Mouse (Mus musculus) layer of hippocampus, postnatal 25 days (tissue): ENCODE measurements around the gene Ap4e1. TPM values are rescaled to one million over a fixed set of nuclear protein-coding genes. Genes with fewer than 3 reads are reported as not detected.
"Not testable (repeated sequence)": the region's sequence is repeated elsewhere in the genome, so short reads cannot be mapped to it uniquely, and the experiment has no call there.

Experiments
- DNase-seq, 2 experiments: peaks; one replicate each; pipeline ENCODE4 v3.0.0; 2022; ENCODE audit warnings: mixed read lengths in 2 of 2, low spot score in 1 of 2; ENCODE audit errors: extremely low spot score in 1 of 2
- microRNA-seq, 2 experiments: library from miRNA; unstranded; fragments of <30 nt; microRNA quantifications; one replicate each; pipeline ENCODE4 v1.2.0; 2021
- total RNA-seq, 2 experiments: library from RNA; stranded (reverse); gene quantifications; 2 replicates each; pipeline ENCODE4 v1.2.3; 2021

Ap4e1 gene
- total RNA-seq, 2 experiments from 2014 or later, result 9.9 to 15.0 TPM

DNA sequence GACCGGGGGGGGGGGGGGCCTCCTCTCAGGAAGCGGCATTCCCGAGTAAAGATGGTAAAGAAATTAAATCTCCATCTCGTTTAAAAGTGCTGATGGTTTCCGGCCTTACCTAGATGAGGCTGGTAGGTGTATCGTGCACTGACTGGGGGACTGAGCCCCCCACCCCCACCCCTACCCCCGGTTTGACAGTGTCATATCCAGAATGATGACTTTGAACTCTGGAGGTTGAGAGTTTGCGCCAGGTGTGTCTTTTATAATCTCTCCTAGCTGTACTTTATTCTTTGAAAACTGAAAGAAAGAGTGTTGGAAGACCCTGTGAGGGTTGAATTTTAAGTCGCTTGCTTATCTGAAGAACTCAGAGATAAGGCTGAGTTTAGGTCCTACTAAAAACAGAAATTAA is 62.4 kb downstream of the Ap4e1 start:
- DNase-seq, result no peak

DNA sequence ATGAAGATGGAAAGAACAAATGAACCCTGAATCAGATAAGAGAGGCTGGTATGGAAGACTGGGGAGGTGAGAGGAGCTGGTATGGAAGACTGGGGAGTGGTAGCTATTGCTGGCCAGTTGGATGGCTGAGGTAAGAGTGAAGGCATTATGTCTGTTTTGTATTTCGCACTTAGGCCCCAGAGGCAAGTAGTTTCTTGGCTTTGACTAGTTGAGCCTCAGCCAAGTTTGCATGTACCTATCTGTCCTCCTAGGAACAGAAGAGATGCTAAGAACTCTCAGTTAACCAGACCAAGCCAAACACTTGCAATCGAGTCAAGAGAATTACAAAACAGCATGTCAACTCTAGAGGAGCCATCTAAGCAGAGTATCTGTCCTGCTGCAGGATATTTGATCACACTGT is 65.6 kb downstream of the Ap4e1 start:
- no peak for DNase-seq

DNA sequence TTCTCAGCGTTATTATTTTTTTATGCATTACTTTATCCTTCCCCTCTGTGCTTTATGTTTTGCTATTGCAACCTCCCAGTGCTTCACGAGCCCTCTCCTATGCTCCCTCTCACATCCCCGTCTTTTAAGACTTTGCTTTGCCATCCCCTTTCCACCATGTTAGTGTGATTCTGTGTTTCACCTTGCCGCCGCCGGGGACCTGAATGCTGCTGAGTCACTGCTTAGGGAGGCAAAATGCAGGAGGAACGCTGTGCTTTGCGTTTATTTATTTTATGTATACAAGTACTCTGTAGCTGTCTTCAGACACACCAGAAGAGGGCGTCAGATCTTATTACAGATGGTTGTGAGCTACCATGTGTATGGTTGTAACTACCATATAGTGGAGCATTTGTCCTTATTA is 69.1 kb downstream of the Ap4e1 start:
- no peak for DNase-seq

DNA sequence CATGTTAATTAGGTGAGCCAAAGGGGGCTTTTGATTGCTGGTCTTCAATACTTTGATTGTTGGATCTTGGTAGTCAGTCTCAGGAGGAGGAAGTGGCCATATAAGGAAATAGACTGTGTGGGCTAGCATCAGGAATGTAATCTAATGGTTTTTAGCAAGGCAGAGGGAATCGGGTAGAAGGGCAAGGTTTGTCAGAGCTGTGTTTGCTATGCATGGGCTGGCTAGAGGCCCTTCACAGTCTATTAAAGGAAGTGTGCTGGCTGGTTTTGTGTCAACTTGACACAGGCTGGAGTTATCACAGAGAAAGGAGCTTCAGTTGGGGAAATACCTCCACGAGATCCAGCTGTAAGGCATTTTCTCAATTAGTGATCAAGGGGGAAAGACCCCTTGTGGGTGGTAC is 70.5 kb downstream of the Ap4e1 start:
- not testable (repeated sequence) for DNase-seq

DNA sequence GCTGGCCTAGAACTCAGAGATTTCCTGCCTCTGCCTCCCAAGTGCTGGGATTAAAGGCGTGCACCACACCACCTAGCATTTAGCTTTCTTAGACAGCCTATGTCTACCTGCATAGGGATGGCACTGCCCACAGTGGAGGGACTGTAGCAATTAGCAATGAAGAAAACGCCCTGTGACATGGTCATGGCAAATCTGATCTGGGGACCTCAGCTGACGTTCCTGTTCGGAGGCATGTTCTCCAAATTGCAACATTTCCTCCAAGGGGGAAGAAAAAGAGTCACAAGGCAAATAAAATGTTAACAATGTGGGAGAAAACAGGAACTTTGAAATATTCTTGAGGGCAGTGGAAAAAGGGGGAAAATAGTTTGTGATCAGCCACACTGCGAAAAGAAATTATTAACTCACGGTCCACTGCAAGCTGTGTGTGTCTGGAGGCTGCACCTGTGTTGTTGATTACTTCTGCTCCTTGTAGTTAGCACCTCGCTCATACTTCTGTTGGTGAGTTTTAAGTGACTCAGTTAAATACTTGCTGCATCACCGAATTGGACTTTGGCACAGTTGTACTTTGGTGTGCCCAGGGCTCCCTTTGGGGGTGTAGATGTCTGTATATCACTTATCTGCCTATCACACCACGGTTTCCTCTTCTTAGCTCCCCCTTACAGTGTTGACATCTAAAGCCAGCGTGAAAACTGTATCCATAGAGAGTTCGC is 71.5 kb downstream of the Ap4e1 start:
- no peak for DNase-seq

DNA sequence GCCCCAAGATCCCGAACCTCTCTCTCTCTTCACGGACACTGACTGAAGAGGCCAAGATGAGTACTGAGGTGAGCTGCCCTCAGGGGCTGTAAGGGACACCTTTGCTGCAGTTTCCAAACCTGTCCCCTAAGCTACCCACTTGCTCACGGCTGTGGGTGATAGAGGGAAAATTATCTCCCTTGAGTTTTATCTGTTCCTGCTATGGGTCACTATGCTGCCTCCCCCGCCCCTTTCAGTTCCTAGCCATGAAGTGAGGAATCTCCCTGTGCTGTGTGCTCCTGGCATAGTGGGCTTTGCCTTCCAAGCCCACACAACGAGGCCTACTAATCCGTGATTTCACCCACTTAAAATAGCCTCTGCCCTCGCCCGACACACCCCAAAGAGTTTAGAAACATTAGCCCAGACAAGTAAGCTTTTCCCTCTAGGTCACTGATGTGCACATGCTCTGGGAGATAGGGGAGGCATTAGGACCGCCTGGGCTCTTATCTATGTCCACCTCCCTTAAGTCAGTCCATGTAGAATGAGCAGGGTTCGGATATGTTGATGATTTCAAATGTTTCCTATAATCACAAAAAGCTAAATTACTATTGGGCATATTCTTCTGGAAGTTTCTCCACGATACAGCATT is 72.2 kb downstream of the Ap4e1 start:
- DNase-seq, result no peak

DNA sequence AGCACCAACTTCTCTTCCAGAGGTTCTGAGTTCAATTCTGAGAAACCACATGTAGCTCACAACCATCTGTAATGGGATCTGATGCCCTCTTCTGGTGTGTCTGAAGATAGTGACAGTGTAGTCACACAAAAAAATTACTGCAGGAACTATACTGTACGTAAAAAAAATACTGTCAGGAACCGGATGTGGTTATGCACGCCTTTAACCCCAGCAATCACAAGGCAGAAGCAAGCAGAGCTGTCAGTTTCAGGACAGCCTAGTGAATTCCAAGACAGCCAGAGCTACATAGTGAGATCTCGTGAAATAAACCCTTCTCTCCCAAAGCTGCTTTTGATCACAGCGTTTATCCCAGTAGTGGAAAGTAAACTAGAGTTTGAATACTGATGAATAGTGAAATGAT is 77.7 kb downstream of the Ap4e1 start:
- DNase-seq, result no peak

DNA sequence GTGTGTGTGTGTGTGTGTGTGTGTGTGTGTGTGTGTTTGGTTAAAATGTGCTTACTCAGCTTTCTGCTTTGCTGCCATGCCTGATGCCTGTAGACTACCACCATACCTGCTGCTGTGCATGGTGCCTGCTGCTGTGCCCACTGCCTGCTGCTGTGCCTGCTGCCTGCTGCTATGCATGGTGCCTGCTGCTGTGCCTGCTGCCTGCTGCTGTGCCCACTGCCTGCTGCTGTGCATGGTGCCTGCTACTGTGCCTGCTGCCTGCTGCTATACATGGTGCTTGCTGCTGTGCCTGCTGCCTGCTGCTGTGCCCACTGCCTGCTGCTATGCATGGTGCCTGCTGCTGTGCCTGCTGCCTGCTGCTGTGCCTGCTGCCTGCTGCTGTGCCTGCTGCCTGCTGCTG is 81.6 kb downstream of the Ap4e1 start:
- DNase-seq, result not testable (repeated sequence)

DNA sequence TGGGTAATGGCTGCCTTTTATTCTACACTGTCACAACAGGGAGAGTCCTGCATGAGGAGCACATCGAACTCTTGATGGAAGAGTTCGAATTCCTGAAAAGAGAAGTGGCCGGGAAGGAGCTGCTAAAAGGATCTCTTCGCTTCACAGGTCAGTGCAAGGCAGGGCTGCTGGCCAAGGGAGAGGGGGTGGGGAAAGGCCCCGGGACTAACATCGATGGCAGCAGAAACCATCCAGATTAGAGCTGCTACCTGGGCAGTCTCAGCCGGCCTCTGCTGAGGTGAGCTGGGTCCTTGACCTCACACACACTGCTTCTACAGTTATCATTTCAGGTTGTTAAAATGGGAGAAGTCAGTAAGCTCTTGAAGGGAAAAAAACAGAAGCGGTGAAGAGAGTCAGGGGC is 83.5 kb downstream of the Ap4e1 start:
- DNase-seq, result no peak

DNA sequence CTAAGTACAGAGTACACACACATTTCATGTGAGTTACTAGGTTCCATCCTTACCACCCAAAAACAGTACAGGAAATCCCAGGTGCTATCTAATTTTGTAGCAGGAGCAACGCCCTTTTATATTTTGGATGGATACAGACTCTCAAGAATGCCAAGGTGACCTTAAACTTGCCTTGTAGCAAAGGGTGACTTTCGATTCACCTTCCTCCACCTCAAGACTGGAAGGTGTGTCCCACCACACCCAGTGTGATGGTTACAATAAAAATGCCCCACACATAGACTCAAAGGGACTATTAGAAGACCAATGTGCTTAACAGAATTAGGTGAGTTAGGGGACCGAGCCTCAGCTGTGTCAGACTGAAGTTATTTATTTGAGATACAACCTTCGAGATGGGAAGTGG is 100.5 kb downstream of the Ap4e1 start:
- no peak for DNase-seq

Small RNAs within 50 kb of the gene (microRNA-seq; reads per million reads assigned to microRNA genes)
- 0 reads per million in 2 experiments for gene Gm24081

Other genes with a start within 250 kb of the Ap4e1 start
- gene Usp50, start 225.2 kb upstream of the Ap4e1 start, total RNA-seq, result 1 to 10 TPM; 1.9 to 2.9 TPM
- gene Trpm7, start 132.5 kb upstream of the Ap4e1 start, total RNA-seq, result 10 to 100 TPM; 33.9 to 43.3 TPM
- 10 to 100 TPM; 28.3 to 30.3 TPM for gene Sppl2a, start 75.5 kb upstream of the Ap4e1 start, total RNA-seq
- gene Blvra, start 61.9 kb downstream of the Ap4e1 start, total RNA-seq, result 10 to 100 TPM; 19.6 to 21.3 TPM
- 1 to 10 TPM; 2.1 to 2.6 TPM for gene Ncaph, start 125.2 kb downstream of the Ap4e1 start, total RNA-seq
- gene Itpripl1, start 134.7 kb downstream of the Ap4e1 start, total RNA-seq, result 1 to 10 TPM; 2.5 to 2.8 TPM
- gene 1810024B03Rik, start 199.6 kb downstream of the Ap4e1 start, total RNA-seq, result 1 to 10 TPM in 1 of 2 experiments, under 1 TPM in 1; 0.49 to 1.2 TPM
- gene Snrnp200, start 199.7 kb downstream of the Ap4e1 start, total RNA-seq, result 10 to 100 TPM; 84.2 to 88.6 TPM
- gene Ciao1, start 239.1 kb downstream of the Ap4e1 start, total RNA-seq, result 10 to 100 TPM; 76.0 to 87.5 TPM
- 10 to 100 TPM; 83.4 to 83.5 TPM for gene Tmem127, start 239.2 kb downstream of the Ap4e1 start, total RNA-seq